Mouse (Mus musculus) bone marrow, adult 2 months (tissue): ENCODE measurements at regions not wholly inside any gene's neighbourhood (a gene's known extent, or its start where the extent isn't known, plus 50 kb on each side); places are given as distances from the start of the nearest gene placed in this dataset.

Source experiments
- CTCF ChIP-seq: fragments of 200-500 bp; IDR thresholded peaks from 2 replicates; pipeline ENCODE4 v1.5.1; 2011; ENCODE audit warnings: low read length, control low read depth; ENCODE audit not compliant: control insufficient read depth, insufficient read depth
- POLR2A ChIP-seq: fragments of 200-500 bp; IDR thresholded peaks from 2 replicates; pipeline ENCODE4 v1.6.1; 2011; ENCODE audit warnings: low read depth, mild to moderate bottlenecking, control low read depth, low read length, borderline replicate concordance; ENCODE audit not compliant: control insufficient read depth

- TF ChIP-seq CTCF, result no peak
- TF ChIP-seq POLR2A, result no peak
Measured at GRCm38 (mm10) chr10:111815821-111816599, 156.5 kb upstream of the Krr1 start.
